Mouse (Mus musculus) retina, embryonic 14.5 days (tissue): ENCODE measurements around the gene Ptbp1.

ENCODE experiments used
- DNase-seq: peaks from one replicate; pipeline ENCODE4 v3.0.0-alpha.2; 2015; ENCODE audit warnings: low spot score

The Ptbp1 gene

DNA sequence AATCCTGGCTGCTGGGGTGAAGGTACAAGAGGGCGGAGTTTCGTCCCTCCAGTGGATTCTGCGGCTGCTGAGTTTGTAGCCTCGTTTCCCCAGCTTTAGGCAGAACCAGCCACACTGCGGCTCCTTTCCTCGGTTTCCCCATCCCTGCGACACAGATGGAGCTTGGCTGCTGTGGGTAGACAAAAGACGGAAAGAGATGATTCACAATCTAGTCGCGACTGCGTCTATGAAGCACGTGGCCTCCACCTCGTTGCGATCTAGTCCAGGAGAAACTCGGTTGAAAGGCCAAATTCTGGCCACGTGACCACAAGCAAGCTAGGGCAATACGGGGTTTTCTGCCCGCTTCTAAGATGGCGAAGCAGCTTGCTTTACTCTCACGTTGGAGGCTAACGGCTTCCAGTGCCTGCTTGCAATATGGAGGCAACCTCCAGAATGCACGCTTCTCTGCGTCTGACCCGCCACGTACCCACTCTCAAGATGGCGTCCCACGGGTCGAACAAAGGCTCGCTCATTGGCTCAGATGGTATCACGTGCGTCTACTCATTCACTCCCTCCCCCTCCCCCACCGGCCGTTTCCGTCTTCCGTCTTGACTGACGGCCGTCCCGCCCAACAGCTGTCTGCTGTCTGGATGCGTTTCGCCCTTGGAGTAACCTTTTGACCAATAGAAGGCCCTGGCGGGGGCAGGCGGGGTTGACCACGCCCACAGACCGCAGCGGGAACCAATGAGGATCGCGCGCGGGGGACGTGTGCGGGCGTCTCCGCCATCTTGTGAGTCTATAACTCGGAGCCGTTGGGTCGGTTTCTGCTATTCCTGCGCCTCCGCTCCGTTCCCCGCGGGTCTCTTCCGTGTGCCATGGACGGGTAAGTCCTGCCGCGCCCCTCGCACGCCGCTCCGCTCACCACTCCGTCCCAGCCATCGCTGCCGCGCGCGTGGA lies at the start of gene Ptbp1:
Gene Ptbp1 (plus strand): TSS at position 568 of the 936 bp plus-strand sequence.
- DNase-seq: peak; percentile 100

DNA sequence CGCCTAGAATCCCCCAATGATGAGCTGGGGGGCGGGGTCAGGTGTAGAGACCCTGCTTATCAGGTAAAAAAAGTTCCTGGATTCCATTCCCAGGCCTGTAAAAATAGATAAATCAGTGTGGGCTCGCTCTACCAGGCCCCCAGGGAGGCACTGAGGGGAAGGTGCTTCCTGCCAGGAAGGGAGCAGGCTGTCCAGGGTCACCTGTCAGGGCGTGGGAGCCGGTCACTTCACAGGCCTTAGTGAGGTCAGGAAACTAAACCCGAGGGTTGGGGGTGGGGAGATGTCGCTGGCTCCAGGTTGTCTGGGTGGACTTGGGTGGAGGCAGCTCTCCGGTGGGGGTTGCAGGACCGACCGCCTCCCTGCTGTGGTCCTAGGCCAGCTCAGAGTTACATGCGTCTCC lies 48.6 kb upstream of the Ptbp1 start:
- no peak for DNase-seq

DNA sequence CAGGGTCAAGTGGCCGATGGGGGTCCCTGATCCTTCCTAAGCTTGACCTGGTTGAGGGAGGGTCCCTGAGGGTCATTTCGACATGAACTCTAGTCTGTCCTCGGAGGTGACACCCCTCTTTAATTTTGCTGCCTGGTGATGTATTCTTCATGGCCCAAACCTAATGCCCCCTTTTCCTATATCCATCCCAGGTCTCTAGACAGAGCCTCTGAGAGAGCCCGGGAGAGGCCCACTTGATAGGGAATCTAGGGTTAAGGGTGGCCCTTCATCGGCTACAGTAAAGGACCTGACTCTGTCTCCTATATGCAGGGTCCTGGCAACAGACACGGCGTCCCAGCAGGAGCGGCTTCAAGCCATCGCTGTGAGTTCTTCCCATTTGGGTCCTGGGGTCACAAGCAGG lies 47.9 kb upstream of the Ptbp1 start:
- DNase-seq: no peak

DNA sequence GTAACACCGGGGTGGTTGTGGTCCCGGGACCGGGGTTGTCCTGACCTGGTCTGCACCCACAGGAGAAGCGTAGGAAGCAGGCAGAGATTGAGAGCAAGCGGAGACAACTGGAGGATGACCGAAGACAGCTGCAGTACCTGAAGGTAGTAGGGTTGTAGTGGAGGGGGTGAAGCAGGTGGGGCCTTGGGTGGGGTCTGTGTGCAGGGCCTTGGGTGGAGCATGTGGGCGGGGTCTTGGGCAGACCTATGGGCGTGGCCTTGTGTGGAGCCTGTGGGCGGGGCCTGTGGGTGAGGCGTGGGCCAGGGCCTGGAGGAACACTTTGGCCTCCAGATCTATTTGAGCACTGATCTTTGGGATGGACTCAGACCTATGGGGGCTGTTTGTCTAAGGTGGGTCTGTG lies 47.3 kb upstream of the Ptbp1 start:
- no peak for DNase-seq

DNA sequence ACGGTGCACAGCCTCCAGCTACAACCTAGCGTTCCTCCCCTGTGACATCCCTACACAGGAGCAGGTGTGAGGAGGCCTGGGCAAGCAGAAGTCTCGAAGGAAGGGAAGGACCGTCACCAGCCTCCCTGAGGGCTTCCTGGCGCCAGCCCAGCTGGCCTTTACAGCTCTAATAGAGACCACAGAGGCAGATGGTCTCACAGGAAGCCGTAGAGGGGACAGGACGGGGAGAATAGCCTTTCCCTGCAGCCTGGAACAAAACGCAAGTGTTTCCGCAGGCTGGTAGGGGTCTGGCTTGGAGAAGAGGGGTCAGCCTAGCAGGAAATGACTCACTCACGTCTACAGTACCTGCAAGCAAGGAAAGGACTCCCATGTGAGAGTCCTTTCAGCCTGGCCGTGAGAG lies 46.4 kb upstream of the Ptbp1 start:
- no peak for DNase-seq

DNA sequence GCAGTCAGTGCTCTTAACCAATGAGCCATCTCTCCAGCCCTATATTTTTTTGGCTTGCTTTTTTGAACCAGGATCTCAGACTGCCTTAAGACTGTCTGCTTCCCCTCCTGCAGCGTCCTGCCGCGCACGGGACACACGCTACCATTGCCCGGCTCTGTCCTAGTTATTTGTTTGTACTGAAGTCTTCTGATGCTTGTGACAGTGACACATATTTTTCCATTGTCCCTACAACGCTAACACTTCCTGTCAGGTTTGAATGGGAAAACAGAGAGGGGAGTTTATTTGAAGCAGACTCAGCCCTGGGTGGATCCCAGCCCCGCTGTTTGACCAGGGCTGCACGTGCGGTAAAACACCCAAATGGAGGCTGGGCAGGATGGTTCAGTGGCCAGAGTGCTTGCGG lies 45.5 kb upstream of the Ptbp1 start:
- DNase-seq: no peak

DNA sequence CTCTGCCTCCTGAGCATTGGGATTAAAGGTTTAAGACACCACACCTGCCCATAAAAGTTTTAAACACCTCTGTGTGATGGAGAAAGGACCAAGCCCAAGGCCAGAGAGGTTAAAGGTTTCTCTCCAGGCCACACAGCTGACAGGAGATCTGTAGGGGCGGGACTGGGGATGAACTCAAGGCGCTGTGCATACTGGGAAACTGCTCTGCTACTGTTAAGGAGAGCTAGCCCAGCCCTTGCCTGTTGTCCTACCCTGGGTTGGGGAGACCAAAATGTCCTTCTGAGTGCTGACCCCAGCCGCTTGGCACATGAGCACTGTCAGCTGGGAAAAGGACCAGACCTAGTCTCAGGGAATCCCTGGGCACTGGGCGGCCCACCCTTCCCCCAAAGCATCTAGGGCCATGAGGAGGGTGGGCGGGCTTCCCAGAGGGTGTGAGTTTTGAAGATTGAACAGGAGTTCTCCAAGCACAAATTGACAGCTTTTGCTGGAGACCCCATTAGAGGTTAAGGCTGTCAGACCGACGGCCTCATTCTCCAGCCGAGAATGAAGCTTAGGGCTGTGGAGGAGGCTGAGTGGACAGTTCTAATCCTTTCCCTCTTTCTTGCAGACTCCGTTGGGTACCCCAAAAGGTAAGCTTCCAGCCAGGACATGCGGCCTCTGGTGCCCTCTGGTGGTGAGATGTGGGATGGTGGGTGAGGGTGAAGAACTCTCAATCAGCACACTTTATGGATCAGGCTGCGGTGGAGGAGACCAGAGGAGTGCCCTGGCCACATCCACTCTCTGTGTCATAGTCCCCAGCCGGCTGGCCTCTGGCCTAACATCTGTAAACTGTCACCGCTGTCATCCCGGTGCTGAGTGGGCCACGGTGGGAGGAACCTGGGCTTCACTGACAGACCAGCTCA lies 42.2 kb upstream of the Ptbp1 start:
- DNase-seq: peak; percentile 91

DNA sequence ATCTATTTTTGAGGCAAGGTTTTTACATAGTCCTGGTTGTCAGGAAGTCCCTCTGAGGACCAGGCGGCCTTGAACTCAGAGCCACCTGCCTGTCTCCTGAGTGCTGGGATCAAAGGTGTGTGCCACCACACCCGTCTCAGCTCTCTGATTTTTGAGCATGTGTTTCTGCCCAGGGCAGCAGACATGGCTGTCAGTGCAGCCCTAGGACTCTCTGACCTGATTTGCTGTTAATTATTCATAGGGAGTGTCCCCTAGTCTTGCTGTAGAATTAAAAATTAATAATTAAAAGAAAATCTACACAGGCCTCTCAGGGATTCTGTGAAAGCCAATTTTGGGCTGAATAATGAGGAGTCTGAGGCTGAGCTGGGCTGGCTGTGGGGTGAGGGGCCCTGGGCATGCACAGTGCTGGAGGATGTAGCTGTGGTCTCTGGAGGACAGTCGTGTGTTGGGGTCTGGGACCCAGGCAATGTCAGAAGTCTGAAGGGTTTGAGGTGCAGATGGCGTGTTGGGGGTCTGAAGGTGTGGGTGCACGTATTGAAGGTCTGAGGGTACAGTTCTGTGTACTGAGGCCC lies 39.9 kb upstream of the Ptbp1 start:
- no peak for DNase-seq

DNA sequence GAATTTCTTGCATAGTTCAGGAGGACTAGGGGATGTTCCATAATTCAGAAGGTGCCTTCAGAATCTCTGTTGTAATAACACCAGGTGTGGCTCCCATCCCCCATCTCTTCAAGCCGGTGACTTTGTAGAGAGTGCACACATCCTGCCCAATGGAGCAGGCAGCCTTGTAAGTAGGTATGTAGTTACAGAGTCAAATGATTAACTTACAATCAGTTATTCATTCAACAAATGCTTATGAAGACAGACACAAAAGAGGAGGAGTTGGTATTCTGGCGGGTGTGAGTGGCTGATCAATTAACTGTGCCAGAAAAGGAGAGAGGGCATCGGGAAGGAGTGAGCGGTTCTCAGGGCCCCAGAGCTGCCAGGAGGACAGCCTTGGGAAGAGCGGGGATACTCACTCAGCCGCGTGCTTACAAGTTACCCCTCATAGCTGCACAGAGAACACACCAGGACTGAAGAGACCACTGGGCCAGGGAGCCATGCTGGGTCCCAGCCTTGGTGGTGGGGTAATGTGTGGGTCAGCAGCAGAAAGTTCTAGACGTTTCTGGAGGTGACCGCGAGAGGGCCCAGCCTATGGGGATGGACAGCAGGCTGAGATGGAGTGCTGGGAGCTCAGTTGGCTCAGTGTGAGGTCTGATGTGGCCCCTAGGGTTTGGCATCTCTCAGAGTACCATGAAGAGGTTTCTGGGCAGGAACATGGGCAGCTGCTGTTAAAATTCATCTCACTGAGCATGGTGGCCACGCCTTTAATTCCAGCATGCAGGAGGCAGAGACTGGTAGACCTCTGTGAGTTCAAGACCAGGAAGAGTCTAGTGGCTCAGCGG lies 38.3 kb upstream of the Ptbp1 start:
- DNase-seq: no peak

DNA sequence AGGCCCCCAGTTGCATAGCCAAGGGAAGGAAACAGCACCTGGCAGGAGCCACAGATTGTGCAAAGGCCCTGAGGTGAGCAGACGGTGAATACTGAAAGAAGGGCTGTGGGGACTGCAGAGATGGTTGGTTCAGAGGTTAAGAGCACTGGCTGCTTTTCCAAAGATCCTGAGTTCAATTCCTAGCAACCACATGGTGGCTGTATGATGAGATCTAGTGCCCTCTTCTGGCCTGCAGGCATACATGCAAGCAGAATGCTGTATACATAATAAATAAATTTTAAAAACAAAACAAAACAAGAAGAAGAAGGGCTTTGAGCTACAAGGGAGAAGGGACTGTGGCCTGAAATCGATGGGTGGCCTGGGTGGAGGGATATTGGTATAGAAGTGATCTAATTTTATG lies 37.1 kb upstream of the Ptbp1 start:
- DNase-seq: no peak

DNA sequence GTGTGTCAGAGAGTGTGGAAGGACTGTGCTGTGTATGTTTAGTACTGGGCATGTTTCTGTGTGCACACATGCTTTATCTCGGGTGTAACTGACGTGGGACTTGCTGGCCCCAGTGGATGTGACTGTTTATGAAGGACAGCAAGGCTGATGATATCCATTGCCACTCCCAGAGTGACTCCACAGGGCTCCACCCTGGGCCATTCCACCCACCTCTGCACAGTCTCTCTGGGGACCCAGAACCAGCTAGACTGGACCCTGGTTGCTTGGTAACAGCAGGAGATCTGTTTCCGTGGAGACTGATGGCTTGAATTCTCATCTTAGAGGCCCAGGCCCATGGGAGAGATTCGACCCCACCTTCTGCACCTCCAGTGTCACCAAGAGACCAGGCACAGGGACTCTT lies 36.0 kb upstream of the Ptbp1 start:
- DNase-seq: no peak

DNA sequence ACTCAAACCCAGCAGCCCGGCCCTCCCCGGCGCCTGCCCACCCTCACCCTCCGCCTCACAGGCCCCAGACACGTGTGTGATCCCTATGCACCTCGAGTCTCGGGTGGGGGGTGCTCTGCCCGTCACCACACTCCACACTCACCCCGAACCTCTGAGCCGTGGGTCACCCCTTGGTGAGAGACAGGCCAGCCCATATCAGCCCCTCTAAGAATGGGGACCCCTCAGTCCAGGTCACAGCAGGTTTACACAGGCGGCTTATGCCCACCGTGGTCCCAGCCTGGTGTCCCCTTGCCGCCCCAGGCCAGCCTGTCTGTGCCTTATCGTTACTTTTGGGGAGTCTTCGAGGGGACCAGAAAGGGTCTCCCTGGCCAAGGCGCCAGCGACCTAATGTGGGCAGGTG lies 34.6 kb upstream of the Ptbp1 start:
- DNase-seq: no peak

DNA sequence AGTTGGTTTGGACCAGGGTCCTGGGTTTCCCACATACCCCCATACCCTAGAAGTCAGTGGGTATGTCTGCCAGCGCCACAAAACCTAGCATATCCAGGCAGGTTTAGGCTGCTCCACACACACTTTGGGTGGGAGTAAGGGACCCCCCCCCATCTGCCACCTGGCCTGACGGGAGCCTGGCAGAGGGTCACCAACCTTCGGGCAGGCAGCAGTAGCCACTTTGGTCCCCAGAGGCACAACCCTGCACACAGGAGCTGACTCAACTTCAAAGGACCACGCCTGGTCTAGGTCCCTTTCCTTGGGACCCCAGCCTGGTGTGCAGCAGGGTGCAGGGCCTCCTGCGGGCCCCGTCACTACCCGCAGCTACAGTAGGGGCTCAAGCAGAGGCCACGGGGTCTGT lies 34.0 kb upstream of the Ptbp1 start:
- DNase-seq: no peak

DNA sequence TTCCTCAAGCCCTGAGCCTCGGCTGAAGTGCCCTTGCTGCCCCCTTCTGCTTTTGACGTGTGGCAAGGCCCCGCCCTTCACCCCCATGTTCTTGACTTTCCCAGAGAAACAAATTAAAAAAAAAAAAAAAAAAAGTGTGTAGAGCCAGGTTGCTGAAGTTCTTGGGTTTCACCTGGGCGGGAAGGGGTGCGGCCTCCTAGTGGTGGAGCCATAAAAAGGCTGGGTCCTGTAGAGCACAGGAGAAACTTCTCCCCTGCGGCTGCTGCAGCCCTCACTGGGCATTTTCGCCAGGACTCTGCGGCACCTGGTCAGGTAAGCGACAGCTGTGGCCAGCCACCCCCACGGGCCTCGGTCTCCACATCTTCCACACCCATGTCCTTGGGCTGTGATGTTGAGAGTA lies 33.4 kb upstream of the Ptbp1 start, which contains the start of gene Misp:
Gene Misp (plus strand): TSS at position 208 of the 400 bp plus-strand sequence.
- DNase-seq: no peak

DNA sequence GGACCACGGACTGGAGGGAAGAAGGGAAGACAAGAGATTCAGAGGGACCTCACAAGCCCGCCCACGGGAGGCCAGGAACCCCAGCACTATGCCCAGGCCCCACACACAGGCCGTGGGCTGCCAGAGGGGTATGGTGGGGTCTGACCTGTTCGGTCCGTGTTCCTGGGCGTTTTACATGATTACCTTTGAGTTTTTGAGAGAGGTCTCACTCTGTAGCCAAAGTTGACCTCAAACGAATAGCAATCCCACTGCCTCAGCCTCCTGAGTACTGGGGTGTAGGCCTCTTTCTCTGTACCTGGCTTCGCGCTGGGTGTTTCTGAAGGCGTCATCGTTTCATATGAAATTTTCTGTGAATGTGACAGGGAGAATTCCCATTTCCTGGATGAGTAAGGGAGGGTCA lies 32.5 kb upstream of the Ptbp1 start:
- no peak for DNase-seq

DNA sequence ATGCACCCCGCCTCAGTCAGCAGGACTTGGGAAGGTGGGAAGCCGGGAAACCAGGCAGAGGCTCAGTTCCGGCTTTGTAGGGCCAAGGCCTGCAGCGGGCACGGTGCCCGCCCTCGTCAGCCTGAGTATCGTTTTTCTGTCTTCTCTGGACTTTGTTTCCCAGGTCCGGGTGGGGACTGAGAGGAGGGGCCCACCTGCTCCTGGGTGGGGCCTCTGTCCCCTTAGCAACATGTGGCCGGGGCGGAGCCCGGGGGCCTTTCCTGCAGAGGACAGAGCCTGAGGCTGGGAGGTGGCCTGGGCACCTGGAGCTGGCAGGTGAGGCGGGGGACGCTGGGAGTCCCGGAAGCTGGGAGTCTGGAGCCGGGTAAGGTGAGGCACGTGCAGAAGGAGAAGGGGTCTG lies 31.9 kb upstream of the Ptbp1 start:
- no peak for DNase-seq

DNA sequence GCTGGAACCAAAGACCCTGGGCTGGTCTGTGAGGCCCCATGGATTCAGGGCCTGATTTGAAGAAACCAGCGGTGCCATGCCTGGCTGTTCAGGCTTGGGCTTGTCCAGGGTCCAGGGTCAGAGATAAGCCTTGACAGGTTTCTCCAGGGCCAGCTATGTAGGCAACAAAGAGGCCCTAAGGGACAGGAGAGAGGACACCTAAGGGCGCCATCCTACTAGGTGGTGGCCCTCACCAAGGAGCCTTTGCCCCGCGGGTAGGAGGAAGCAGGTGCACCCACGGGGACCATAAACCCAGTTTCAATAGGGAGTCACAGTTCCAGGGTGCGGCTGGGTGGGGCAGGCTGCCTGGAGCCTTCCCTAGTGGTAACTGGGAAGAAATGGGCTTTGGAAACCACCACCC lies 31.2 kb upstream of the Ptbp1 start:
- no peak for DNase-seq

DNA sequence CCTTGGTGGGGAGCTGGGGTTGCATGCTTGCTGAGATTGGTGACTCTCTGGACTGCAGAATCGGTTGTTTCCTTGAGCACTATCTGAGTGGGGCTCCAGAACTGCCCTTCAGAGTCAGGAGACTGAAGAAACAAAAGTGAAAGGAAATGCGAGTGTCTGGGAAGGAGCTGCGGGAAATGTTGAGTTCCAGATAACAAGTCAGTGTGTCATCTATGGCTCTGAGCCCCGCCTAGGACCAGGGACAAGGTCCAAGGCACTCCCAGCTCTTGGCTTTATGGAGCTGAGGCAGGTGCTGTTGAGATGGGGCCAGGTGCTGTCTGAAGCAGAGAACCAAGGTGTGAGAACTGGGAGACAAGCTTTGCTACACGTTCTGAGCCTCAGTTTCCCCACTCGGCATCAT lies 29.8 kb upstream of the Ptbp1 start:
- no peak for DNase-seq

DNA sequence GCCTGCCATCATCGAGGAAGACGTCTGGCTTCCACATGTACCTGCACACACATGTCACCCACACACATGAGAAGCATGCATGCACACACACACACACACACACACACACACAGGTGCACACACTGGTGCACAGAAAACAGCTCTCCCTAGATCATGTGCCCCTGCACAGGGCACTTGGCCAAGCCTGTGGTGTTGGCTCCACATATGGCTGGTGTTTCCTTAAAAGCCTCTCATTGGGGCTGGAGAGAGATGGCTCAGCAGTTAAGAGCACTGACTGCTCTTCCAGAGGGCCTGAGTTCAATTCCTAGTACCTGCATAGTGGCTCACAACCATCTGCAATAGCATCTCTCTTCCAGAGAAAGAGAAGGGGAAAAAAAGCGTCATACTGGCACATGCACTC lies 22.6 kb upstream of the Ptbp1 start:
- no peak for DNase-seq

DNA sequence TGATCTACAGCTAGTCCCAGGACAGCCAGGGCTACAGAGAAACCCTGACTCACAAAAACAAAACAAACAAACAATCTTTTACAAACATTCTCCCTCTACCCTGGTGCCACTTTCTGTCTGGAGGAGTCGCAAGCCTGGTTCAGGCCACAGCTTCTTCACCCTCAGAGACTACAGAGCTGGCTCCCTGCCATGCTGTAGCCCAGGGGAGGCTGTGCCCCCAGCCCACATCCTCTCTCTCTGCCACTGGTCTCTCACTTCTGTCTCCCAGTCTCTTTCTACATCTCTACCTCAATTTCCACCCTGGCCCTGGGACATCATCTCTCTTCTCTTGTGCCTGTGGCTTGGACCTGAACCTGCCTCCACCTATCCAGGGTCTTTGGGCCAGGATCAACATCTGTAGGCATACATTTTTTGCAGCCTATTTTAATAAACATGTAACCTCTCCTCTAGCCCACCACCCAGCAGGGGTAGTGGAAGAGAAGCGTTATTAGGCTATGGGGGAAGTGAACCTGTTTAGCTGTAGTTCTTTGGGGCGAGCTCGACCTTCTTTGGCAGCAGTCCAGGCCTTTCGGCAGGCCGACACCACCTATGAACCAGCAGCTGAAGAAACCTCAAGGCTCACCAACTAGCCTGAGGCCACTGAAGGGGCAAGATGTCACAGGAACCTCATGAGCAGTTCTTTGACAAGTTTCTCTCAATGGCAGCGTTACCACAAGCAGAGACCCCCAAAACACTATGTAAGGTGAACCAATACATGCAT lies 22.0 kb upstream of the Ptbp1 start:
- no peak for DNase-seq

DNA sequence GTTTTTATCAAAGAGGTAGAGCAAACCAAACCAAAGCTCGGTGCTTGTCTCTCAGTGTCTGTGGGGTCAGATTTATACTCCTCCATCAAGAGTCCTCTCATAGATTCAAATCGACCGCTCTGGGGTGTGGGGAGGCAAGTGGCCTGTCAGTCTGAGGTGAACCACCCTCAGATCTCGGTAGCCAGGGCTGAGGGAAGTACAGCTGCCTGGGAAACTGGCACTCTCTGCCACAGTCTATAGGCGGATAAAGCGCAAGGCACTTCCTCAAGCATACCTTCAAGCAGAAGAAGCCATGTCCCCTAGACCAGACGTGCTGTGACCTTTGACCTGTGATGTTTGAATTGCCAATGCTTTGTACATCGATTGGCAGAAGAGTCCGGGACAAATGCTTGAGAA lies 21.4 kb upstream of the Ptbp1 start:
- DNase-seq: no peak
